Mouse (Mus musculus): ENCODE data around the gene Mup20. TPM values are rescaled to one million over a fixed set of nuclear protein-coding genes. Genes with fewer than 3 reads are reported as not detected.

The Mup20 gene
- polyA plus RNA-seq (2012; rRNA removed): 0.05 TPM in 1 of 2 replicates, not detected in the other

DNA sequence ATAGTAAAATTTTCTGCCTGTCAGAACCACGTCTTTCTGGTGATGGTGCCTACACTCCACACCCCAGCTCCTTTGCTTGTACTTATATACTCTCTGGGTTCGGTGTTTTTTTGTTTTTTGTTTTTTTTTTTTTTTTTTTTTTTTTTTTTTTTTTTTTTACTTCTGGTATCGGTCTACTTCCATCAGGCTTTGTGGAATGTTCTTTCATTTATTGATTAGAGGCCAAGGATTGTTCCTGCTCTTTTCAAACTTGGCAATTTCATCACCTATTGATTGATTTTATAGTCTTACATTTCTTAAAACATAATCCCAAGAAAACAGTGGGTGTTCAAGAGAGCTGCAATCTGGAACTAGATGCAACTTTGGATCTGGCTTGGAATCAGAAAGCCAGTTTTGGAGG is at the start of gene Mup20:
TSS of gene Mup20 (minus strand) at position 101 of the 400 bp plus-strand sequence.

DNA sequence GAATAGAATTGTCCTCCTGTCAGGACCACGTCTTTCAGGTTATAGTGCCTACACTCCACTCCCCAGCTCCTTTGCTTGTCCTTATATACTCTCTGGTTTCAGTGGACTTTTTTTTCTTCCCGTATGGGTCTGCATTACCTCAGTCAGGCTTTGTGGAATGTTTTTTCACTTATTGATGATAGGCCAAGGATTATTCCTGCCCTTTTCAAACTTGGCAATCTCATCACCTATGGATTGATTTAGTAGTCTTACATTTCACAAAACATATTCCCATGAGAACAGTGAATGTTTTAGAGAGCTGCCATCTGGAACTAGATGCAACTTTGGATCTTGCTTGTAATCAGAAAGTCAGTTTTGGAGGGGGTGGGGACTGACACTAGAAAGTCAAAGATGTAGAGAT is 33.3 kb upstream of the Mup20 start, which contains the start of gene Mup3:
TSS of gene Mup3 (minus strand) at position 102 of the 400 bp plus-strand sequence.

Other genes starting within 250 kb of the Mup20 start
- not detected in 2 replicates for gene Mup5, start 218.9 kb downstream of the Mup20 start, polyA plus RNA-seq (2012; rRNA removed)
- not detected in 2 replicates for gene Mup3, start 33.2 kb upstream of the Mup20 start, polyA plus RNA-seq (2012; rRNA removed)
- not detected in 2 replicates for gene Mup21, start 96.7 kb upstream of the Mup20 start, polyA plus RNA-seq (2012; rRNA removed)
- 0.27 and 0.30 TPM in 2 replicates for gene Zfp37, start 176.9 kb upstream of the Mup20 start, polyA plus RNA-seq (2012; rRNA removed)
- gene Slc31a2, start 208.4 kb upstream of the Mup20 start, polyA plus RNA-seq (2012; rRNA removed): 3.6 and 4.4 TPM in 2 replicates